Mouse (Mus musculus) urinary bladder, postnatal 14 days (tissue): ENCODE data around the gene Ptgr2.
A peak's percentile ranks its signal among the peaks of the same experiment; 100 is the strongest.
"Not testable (repeated sequence)": the region's sequence is repeated elsewhere in the genome, so short reads cannot be mapped to it uniquely, and the experiment has no call there.

ENCODE experiments used
- DNase-seq: peaks from one replicate; pipeline ENCODE4 v3.0.0; 2021; ENCODE audit warnings: low spot score

Gene Ptgr2

GRCm38 (mm10) chr12:84304554-84304953 lies 19.5 kb downstream of the Ptgr2 start:
- no peak for DNase-seq

- DNase-seq, result no peak
Observed at GRCm38 (mm10) chr12:84311306-84311705, 26.3 kb downstream of the Ptgr2 start.

DNA sequence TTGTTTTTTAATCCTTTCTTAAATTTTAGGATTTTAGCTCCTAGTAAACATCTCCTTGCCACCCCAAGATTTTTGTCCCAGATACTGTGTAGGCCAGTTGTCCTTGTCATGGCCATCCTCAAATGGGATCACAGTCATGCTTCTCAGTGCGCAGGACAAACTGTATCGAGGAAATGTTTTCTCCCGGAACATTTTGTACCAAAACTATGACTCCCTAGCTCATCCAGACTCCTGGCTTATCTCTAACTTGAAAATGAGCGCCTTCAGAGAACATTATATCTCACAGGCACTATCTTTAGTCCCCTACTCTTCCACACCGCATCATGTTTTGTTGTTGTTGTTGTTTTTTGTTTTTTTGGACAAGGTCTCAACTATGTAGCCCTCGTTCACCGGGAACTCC lies 31.0 kb downstream of the Ptgr2 start:
- no peak for DNase-seq

- DNase-seq, result peak; percentile 87
Observed at GRCm38 (mm10) chr12:84316721-84317621, 31.9 kb downstream of the Ptgr2 start, which contains the start of gene Zfp410. Gene Zfp410 (plus strand): TSS chr12:84316852.

DNA sequence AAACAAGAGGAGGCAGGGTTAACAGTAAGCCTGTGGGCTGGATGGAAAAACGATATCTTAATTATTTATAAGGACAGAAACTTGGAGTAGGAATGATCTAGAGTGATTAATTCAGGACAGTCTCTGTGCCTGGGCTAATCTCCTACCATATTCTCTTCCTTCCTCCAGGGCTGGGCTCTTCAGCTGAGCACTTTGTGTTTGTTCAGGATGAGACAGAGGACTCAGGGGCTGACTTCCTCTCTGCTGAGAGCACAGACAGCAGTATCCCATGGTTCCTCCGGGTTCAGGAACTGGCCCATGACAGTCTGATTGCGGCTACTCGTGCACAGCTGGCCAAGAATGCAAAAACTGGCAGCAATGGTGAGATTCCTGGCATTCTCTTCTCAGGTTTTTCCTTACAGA lies 42.1 kb downstream of the Ptgr2 start:
- no peak for DNase-seq

- DNase-seq, result no peak
Observed at GRCm38 (mm10) chr12:84336963-84337625, 52.1 kb downstream of the Ptgr2 start.

- peak; percentile 39 for DNase-seq
Observed at GRCm38 (mm10) chr12:84347192-84347591, 62.2 kb downstream of the Ptgr2 start.

GRCm38 (mm10) chr12:84358699-84359098 lies 73.7 kb downstream of the Ptgr2 start:
- not testable (repeated sequence) for DNase-seq

DNA sequence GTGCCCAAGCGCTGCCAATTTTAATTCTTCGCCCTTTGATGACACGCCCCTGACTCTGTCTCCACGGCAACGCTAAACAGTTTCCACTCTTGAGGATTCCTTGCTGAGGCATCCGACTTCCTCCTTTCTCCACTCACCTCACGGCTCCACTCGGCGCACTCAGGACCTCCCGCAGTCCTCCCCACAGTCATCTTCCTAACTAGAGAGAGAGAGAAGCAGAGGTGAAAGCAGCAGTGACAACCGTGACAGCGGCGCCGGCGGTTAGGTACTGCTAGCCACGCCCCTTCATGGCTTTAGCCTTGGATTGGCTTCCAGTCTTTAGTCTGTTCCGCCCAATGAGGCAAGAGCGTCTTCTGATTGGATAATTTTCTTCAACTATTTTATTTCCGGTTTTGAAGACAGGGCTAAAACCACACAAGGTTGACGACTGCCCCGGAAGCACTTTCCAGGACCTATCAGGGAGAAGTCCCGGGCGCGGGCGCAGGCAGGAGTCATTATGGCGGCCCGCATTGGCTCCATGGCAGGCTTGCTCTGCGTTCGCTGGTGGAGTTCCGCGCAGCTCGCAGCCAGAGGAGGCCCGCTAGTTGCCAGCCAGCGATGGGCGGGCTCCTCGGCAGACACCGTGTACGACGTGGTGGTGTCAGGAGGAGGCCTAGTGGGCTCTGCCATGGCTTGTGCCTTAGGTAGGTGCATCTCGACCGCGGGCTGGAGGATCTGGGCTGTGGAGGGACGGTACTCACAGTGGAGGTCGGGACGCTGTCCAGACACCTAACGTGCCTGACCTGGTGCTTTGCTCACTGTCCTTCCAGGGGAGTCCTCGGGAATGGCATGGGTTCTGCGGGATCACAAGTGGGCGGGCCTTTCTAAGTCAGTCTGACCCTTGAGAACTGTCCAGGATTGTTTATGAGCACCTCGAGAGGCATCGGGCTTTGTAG lies 76.8 kb downstream of the Ptgr2 start, which contains the start of the genes Coq6 and Fam161b:
TSS of gene Coq6 (plus strand) at position 103 of the 935 bp plus-strand sequence.
TSS of gene Fam161b (minus strand) at position 279 of the 935 bp plus-strand sequence.
- peak; percentile 96 for DNase-seq

DNA sequence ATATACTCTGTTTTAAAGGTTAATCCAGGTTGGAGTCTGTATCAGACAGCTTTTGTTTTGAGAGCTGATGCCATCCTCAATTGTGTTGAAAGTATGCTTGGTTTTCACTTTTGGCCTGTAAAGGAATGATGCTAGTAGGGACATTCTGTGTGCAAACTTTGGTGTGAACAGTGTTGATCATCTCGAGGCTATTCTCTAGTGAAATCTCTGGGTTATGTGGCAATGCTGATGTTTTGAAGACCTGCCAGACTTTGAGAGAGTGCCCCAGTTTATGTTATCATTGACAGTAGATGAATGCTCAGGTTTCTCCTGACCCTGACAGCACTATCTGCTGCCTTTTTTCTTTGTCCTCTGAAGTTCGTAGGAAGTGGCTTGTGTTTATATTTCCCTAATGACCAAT lies 77.8 kb downstream of the Ptgr2 start:
- no peak for DNase-seq

DNA sequence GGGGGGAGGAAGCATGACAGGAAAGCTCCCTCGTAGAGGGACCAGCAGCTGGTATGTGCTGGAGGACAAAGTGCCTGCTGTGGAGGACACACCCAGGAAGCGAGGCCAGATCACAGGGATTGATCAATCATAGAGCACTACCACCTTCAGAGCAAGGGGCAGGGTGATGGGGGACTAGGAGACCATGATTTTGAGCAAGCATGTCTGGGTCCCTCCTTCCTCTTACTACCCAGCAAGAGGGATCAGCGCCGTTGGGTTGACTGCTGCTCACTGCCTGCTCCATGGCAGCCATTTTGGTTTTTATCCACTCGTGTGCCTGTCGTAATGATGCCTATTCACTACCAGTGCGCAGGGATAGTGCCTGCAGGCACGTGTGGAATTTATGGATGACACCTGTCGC lies 79.3 kb downstream of the Ptgr2 start:
- no peak for DNase-seq

DNA sequence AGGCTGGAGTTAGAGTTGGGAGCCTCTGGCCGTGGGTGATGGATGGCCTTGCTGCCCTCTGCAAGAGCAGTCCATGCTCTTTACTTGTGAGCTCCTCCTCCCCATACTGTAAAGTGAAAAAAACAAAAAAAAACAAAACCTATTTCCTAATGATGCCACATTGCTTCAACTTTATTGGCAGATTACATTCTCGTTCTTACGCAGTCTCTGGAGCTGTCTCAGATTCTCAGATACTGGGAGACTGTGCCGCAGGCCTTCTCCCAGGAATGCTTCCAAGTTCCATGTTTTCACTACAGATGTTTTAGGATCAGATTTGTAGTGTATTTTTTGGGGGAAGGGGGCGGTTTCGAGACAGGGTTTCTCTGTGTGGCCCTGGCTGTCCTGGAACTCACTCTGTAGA lies 80.1 kb downstream of the Ptgr2 start:
- DNase-seq, result no peak
